Mouse (Mus musculus): Measurements from ENCODE around the gene E130218I03Rik.

DNA sequence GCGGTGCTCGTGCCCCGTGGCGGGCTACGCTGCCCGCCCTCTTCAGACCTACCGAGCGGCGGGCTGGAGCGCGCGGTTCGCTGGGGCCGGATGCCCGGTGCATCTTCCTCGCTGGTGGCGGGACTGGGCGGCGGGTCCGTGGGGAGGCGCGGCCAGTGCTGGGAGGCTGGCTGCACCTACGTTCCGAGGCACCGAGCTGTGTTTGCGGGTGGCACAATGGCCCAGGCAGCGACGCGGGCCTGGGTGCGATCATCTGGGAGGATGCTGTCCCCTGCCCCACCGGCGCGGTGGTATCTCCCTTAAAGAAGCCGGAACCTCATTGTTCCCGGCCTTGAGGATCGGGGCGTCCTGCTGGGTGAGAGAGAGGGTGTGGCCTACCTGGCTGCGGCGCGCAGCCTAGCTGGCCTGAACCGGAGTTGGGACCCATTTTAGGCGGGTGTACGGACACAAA, 44.1 kb downstream of the E130218I03Rik start, which contains the start of gene Pdik1l:
- TF ChIP-seq CTCF (IDR thresholded peaks at IDR 0.05; ENCODE audit: low read depth) (no peak; the same call in 1 of the 2 replicates), EP300 (IDR thresholded peaks at IDR 0.05; ENCODE audit: low read depth) (no peak)
